Mouse (Mus musculus): Measurements from ENCODE around the gene BC061237.
"Not testable (repeated sequence)": the region's sequence is repeated elsewhere in the genome, so short reads cannot be mapped to it uniquely, and the experiment has no call there.

BC061237 gene

DNA sequence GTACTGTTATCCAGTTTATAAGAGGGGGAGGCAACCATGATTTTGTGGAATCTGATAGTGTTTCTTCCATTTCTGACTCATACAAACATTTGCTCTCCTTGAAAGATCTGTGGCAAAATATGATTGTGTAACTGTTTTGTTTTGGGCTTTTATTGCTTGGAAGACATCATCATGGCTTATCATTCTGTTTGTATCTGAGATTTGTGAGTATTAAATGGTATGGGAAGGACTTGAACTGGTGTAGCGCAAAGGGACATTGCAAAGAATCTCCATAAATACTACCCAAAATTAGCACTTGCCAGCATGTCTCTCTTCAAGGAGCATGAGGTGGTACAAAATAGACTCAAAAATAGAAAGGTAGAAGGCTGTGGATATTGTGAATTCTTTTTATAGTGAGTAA is at the start of gene BC061237:
Gene BC061237, plus strand, starts transcription at position 301 of the 400 bp plus-strand sequence.
- not testable (repeated sequence) for DNase-seq (ENCODE audit: inconsistent age in 2 of 2, low spot score in 1 of 2)

GRCm38 (mm10) chr14:44517976-44518375 is 25.7 kb downstream of the BC061237 start, which contains the start of gene Gm17093:
Gene Gm17093, plus strand, starts transcription at chr14:44518276.
- DNase-seq (ENCODE audit: inconsistent age in 2 of 2, low spot score in 1 of 2) = not testable (repeated sequence)

- DNase-seq (ENCODE audit: inconsistent age in 2 of 2, low spot score in 1 of 2) = peak; percentile 47 to 76
Observed at GRCm38 (mm10) chr14:44547961-44548360, 55.7 kb downstream of the BC061237 start.
